Mouse (Mus musculus): ENCODE data around the gene Zfp36l2.

Gene Zfp36l2

DNA sequence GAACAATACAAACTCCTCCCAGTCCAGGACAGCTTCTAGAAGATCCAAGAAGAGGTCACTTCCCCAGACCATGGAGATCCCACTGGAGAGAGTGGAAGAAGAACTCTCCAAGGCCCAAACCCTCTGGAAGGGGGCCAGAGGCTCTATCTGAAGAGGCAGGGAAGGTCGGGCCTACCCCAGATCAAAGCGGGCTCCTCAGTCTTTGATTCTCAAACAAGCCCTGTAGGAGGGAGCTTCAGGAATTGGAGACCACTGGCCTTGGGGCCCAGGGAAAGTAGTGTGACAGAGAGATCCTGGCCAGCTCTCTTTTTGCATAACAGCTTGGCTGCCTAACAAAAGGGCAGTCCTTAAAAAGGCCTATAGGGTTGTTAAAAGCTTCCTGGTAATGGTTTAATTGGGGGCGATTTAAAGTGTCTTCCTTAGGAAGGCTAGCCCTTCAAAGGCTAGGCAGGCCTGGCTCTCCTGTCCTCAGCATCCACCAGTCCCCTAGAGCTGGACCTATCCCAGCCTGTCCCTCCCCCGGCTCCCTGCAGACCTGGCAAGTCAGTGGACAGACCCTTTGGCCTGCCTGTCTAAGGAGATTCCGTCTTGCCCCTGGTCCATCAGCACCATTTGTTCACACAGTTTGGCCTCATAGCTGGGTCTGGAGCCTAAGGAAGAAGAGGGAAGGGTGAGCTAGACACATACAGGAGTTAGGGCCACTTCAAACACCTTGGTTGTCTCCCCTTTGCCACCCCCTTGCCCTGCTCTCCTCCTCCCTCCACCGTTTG lies 35.4 kb downstream of the Zfp36l2 start:
- no peak for DNase-seq (ENCODE audit: low spot score)

DNA sequence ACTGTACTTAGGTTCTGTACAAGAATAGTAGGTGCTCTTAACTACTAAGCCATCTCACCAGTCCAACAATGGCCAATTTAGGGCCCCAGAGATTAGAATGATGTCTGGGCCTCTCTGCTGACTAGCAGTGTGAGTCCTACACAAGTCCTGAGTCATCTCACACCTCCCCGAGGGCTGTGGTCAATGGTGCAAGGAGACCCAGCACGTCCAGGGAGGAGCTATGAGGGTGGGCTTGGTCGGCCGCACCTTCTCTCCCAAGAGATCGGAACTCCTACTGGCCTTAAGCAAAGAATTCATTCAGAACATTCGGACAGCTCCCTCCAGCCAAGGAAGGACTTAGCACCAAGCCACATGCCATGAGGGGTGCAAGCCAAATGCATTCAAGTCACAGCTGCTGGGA lies 36.4 kb downstream of the Zfp36l2 start:
- no peak for DNase-seq (ENCODE audit: low spot score)

- no peak for DNase-seq (ENCODE audit: low spot score)
Observed at GRCm38 (mm10) chr17:84150291-84150690, 37.5 kb downstream of the Zfp36l2 start.

GRCm38 (mm10) chr17:84149566-84149965 lies 38.2 kb downstream of the Zfp36l2 start:
- DNase-seq (ENCODE audit: low spot score), result no peak

DNA sequence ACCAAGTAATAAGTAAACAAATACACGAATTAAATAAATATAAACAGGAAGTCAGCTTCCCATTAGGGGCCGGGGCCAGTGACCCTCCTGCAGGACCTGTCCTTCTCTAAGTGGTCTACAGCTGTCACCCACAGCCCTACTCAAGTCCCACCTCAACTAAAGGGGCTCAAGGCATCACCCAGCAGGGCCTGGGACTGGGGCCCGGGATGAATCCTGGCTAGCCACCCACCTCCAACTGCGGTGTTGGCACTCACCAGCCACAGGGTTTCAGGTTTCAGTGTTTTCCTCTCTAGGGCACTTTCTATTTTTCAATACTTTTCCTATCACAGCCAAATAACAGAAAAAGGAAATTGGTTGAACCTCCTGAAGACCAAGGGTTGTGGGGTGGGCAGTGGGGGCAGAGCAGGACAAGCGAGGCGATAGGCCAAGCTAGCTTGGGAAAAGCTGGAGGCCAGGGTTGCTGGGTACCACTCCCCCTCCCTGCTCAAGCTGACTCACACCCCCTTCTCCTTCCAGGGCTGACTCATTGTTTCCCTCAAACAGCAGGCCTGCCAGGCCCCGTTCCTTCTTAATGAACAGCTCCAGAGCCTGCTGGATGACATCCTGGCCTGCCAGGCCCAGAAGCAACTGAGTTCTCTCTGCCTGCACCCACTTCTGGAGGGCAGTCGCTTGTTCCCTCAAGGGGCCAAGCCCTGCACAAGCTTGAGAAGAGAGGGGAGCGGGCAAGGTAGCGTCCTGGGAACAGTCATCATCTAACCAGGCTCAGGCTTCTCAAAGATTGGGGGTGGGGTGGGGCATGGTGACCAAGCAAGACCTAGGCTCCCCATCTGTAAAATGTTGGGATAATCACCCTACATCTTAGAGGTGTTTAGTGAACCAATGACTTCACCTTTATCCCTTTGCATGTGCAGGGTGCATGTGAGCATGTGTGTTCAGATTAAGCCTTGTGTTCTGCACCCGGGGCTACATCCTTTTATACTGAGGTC lies 39.0 kb downstream of the Zfp36l2 start:
- DNase-seq (ENCODE audit: low spot score), result peak; percentile 91

DNA sequence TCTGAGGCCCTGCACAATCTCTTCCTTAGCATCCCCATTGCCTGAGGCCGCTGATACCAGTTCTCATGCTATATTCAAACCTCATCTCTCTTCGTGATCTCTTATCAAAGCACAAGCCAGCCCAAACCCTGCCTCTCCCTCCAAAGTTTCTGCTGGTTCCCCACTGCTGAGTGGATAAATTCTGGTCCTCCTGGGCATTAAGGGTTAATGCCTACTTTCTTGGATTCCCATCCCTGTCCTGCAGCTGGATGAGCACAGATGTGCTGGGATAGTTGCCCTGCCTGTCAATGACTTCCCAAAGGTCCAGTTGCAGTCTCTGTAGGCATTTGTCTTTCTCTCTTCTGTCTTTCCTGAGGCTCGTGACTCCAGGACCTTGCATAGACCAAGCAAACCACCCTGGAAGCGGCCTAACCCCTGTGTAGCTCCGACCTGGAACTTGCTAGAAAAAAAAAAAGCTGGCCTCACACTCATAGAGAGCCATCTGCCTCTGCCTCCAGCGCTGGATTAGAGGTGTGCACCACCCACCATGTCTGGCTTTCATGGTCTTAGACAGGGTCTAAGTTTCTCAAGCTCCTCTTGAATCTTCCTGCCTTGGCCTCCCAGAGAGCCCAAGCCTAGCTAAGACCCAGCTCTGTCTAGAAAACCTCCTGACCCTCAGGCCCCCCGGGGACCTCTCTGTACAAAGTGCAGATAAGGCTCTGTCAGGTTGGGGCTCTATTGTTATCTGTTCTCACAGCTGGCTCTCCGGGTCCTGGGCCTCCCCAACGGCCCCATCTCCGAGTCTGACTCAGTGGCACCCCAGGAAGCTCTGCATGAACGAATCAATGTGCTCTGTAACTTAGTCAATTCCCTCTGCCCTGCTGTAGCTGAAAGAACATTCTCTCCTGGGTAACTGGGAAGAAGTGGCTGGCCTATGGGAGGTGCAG lies 40.3 kb downstream of the Zfp36l2 start:
- no peak for DNase-seq (ENCODE audit: low spot score)

DNA sequence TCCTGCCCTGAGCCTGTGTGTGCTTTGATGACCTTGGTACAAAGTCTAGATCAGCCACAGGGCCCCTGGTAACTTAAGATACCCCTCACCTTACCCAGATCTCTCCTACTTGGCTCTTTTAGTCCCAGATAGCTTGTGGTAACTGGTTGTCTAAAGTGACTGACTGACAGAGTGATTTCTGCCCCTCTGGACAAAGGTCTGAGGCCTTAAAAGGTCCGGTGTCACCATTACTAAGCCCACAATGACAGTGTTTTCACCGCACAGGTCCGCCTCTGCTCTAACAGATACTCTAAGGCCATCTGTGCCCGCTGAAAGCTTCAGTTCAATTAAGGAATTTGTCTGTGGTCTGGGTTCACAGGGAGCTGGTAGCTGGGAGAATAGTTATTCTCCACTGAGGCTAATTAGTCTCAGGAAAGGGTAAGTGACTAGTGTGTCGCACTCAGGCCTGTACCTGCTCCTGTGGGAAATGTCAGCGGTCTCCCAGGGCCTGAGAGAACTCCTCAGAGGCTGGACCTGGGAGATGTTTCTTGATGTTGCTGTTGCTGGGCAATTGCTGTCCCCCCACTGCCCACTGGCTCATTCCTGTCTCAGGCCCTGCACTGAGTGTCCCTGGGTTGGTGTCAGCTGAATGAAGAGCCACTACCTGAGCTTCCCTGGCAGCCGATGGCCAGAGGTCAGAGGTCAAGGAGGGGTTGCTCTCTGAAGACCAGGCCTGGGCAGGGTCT lies 41.1 kb downstream of the Zfp36l2 start:
- DNase-seq (ENCODE audit: low spot score), result no peak

DNA sequence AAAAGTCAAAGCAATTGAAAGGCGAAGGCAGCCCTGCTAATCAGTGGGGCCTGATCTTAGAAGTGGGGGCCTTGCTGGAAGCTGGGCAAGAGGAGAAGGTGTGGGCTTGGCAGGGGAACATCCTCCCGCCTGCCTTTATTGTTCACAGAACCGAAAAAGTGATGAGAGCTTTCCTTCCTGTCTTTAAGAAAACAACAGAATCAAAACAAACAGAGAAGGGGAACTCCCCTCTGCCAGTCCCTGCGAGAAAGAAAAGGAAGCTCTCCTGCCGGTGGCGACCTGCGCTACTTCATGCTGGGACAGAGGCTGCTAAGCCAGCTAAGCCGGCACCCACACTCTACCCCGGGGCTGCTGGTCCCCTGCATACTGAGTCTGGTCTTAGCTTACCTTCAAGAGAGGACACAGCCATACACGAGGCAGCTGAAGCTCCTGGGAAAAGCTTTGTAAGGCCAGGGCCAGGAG lies 41.9 kb downstream of the Zfp36l2 start:
- peak; percentile 64 for DNase-seq (ENCODE audit: low spot score)

DNA sequence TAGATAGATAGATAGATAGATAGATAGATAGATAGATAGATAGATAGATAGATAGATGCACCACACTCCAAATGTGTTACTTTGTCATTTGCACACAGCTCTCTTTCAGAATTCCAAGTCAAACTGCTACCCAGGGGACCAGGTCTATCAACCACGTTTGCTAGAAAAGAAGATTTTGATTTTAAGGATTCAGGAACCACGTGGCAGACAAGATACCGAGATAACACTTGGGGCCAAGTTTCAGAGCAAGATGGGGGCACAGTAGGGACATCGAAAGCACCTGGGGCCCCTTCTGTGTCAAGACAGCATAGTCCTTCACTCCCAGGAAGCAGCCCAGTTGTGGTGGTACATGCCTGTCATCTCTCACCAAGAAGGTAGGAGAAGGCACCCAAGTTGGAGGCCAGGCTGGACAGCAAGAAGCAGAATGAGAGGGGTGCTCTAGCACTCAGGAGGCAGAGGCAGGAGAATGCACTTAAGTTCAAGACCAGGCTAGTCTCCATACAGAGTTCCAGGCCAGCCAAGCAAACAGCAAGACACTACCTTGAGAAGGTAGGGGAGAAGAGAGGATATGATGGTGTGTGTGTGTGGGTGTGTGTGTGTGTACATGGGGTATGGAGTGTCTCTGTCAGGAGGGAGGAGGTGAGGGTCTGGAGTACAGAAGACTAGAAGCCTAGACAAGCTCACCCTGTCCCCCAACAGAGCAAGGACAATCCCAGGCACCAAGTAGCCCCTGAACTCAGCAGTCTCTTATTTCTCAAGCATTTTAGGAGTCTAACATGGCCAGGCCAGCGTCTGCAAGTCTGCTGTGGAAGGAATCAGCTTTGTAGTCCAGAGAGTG lies 42.8 kb downstream of the Zfp36l2 start:
- no peak for DNase-seq (ENCODE audit: low spot score)

- no peak for DNase-seq (ENCODE audit: low spot score)
Observed at GRCm38 (mm10) chr17:84144130-84144529, 43.6 kb downstream of the Zfp36l2 start.

- no peak for DNase-seq (ENCODE audit: low spot score)
Observed at GRCm38 (mm10) chr17:84143219-84143844, 44.4 kb downstream of the Zfp36l2 start.

DNA sequence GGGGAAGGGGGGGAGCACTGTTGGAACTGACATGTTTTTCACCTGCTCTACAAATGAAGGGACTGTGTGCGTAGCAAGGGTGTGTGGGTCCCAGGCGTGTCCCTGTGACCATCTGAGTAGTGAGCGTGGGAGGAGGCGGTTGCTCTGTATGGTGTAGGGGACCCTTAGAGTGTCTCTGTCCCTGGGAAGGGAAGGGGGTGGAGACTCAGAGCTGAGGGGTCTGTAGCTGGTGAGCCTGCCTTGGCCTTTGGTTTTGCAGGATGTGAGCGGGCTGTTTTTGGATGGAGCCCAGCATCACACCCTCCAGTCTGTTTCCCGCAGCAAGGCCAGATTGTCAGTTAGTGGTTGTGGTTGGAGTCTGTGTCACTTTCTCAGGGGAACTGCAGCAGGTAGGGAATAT lies 46.1 kb downstream of the Zfp36l2 start:
- DNase-seq (ENCODE audit: low spot score), result no peak

DNA sequence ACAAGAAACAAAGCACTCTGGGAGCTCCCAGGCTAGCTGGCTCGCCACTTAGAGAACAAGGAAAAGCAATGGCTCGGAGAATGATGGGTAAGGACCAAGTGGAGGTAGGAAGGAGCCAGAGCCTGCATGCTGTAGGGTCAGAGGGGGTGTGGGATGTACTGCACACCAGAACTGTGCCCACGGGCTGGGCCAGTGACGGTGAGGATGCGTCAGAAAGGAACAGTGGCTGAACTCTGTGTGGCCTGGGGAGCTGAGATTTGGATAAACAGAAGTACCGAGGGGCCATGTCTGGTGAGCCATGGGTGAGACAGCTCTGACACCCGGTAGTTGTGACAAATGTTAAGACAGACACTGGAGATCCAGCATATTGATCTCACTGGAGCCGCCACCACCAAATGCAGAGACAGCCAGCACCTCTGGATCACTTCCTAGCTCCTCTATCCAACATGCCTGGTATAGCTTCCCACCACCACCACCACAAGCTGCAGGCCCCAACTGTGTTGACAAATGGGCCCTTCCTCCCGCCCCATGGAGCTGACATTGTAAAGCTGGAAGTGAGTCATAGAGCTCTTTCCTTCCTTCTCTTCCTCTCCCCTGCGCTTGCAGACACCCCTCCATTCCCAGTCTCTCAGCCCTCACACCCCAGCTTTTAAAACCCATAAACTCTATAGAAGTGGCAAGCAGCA lies 46.8 kb downstream of the Zfp36l2 start:
- DNase-seq (ENCODE audit: low spot score), result no peak

GRCm38 (mm10) chr17:84137393-84138171 lies 50.2 kb downstream of the Zfp36l2 start:
- no peak for DNase-seq (ENCODE audit: low spot score)

GRCm38 (mm10) chr17:84136669-84137392 lies 50.9 kb downstream of the Zfp36l2 start:
- DNase-seq (ENCODE audit: low spot score), result peak; percentile 56

GRCm38 (mm10) chr17:84136217-84136616 lies 51.5 kb downstream of the Zfp36l2 start:
- DNase-seq (ENCODE audit: low spot score), result no peak

- no peak for DNase-seq (ENCODE audit: low spot score)
Observed at GRCm38 (mm10) chr17:84135243-84135642, 52.5 kb downstream of the Zfp36l2 start.
